Mouse (Mus musculus) right cerebral cortex, postnatal 25 days (tissue): ENCODE measurements at regions not wholly inside any gene's neighbourhood (a gene's known extent, or its start where the extent isn't known, plus 50 kb on each side); places are given as distances from the start of the nearest gene placed in this dataset.
A peak's percentile ranks its signal among the peaks of the same experiment; 100 is the strongest.

ENCODE experiments used
- DNase-seq: peaks from one replicate; pipeline ENCODE4 v3.0.0; 2022

GRCm38 (mm10) chr10:102943156-102943555, 86.9 kb downstream of the Alx1 start:
- no peak for DNase-seq

- DNase-seq: no peak
Observed at GRCm38 (mm10) chr10:102940823-102941519, 89.0 kb downstream of the Alx1 start.

- no peak for DNase-seq
Observed at GRCm38 (mm10) chr10:102931445-102931844, 98.6 kb downstream of the Alx1 start.

GRCm38 (mm10) chr10:102928651-102929050, 101.4 kb downstream of the Alx1 start:
- no peak for DNase-seq

GRCm38 (mm10) chr10:102897368-102897767, 132.6 kb downstream of the Alx1 start:
- DNase-seq: no peak

GRCm38 (mm10) chr10:102895952-102896351, 134.1 kb downstream of the Alx1 start:
- DNase-seq: no peak

GRCm38 (mm10) chr10:102892373-102892772, 137.6 kb downstream of the Alx1 start:
- DNase-seq: no peak

GRCm38 (mm10) chr10:102889709-102890108, 140.3 kb downstream of the Alx1 start:
- DNase-seq: no peak

- no peak for DNase-seq
Observed at GRCm38 (mm10) chr10:102881824-102882438, 148.1 kb downstream of the Alx1 start.

- peak; percentile 6 for DNase-seq
Observed at GRCm38 (mm10) chr10:102878010-102878409, 152.0 kb downstream of the Alx1 start.

GRCm38 (mm10) chr10:102876946-102877345, 153.1 kb downstream of the Alx1 start:
- DNase-seq: no peak

GRCm38 (mm10) chr10:102866920-102867319, 163.1 kb downstream of the Alx1 start:
- no peak for DNase-seq

- no peak for DNase-seq
Observed at GRCm38 (mm10) chr10:102836567-102837224, 193.3 kb downstream of the Alx1 start.

- DNase-seq: no peak
Observed at GRCm38 (mm10) chr10:102835814-102836213, 194.2 kb downstream of the Alx1 start.

- no peak for DNase-seq
Observed at GRCm38 (mm10) chr10:102829606-102830005, 200.4 kb downstream of the Alx1 start.

- no peak for DNase-seq
Observed at GRCm38 (mm10) chr10:102823434-102823833, 206.6 kb downstream of the Alx1 start.

- DNase-seq: no peak
Observed at GRCm38 (mm10) chr10:102801391-102801790, 228.6 kb downstream of the Alx1 start.

- no peak for DNase-seq
Observed at GRCm38 (mm10) chr10:102779243-102779642, 250.8 kb downstream of the Alx1 start.

GRCm38 (mm10) chr10:102763696-102764095, 251.7 kb downstream of the Rassf9 start:
- DNase-seq: no peak

- no peak for DNase-seq
Observed at GRCm38 (mm10) chr10:102762378-102762777, 250.4 kb downstream of the Rassf9 start.

- no peak for DNase-seq
Observed at GRCm38 (mm10) chr10:102735207-102735606, 223.2 kb downstream of the Rassf9 start.

GRCm38 (mm10) chr10:102732420-102732819, 220.4 kb downstream of the Rassf9 start:
- DNase-seq: no peak

- DNase-seq: no peak
Observed at GRCm38 (mm10) chr10:102712263-102712662, 200.2 kb downstream of the Rassf9 start.

GRCm38 (mm10) chr10:102705848-102706247, 193.8 kb downstream of the Rassf9 start:
- no peak for DNase-seq
